Mouse (Mus musculus): ENCODE data around the gene Epdr1. TPM values are rescaled to one million over a fixed set of nuclear protein-coding genes. Genes with fewer than 3 reads are reported as not detected.

The Epdr1 gene
- polyA plus RNA-seq, 1 experiment from 2014 or later, result 20.7 TPM

GRCm38 (mm10) chr13:19630768-19631709 is 11.3 kb upstream of the Epdr1 start:
- Histone ChIP-seq H3K9me3 (ENCODE audit: control insufficient read depth, low read length) (no peaks in the 10 kb centered on the region), H3K4me2 (ENCODE audit: low read depth, low read length) (no peak overlapping the region), H3K27ac (ENCODE audit: low read depth, low read length) (no peak overlapping the region), H3K27me3 (ENCODE audit: control insufficient read depth, insufficient read depth, low read length) (no peaks in the 10 kb centered on the region), H3K9ac (replicated peaks; ENCODE audit: low read depth, low read length) (no peak overlapping the region), H3K4me3 (ENCODE audit: low read depth, low read length) (no peak overlapping the region), H3K36me3 (ENCODE audit: control insufficient read depth, insufficient read depth, low read length) (no peaks in the 10 kb centered on the region), H3K4me1 (ENCODE audit: control insufficient read depth, insufficient read depth, low read length) (no peaks in the 10 kb centered on the region)
- no peak for ATAC-seq (ENCODE audit: low read depth)
- WGBS, result 92% methylated on average over 5 of the region's 5 CpGs

DNA sequence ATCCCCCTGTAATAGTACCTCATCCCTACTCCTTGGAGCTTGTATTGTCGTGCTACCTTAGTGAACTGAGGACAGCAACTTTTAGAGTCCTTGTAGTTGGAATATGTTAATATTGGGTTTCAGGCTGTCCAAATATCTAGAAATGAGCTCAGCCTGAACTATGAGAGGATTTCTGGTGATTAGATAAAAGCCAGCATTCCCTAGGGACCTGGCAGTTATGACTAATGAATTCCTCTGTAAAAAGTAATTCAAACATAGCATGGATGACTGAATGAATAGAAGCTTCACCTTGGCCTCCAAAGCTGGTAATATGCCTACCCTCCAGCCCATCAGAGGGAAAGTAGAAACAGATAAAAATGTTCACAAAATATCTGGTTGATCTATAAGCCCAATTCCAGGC is 6.7 kb upstream of the Epdr1 start:
- Histone ChIP-seq H3K27me3 (ENCODE audit: control insufficient read depth, insufficient read depth, low read length) (peaks cover 3% of the 10 kb centered on the region; the same call in 1 of the 2 replicates), H3K9ac (replicated peaks; ENCODE audit: low read depth, low read length) (no peak overlapping the region), H3K27ac (ENCODE audit: low read depth, low read length) (no peak overlapping the region), H3K4me2 (ENCODE audit: low read depth, low read length) (no peak overlapping the region), H3K36me3 (ENCODE audit: control insufficient read depth, insufficient read depth, low read length) (no peaks in the 10 kb centered on the region), H3K4me3 (ENCODE audit: low read depth, low read length) (no peak overlapping the region), H3K9me3 (ENCODE audit: control insufficient read depth, low read length) (no peaks in the 10 kb centered on the region), H3K4me1 (ENCODE audit: control insufficient read depth, insufficient read depth, low read length) (0 out of 2 replicates have a peak, but pooled peaks cover 3% of the 10 kb centered on the region)
- ATAC-seq (ENCODE audit: low read depth), result no peak
- WGBS, result 76% methylated on average over 1 of the region's 1 CpGs

GRCm38 (mm10) chr13:19624632-19625320 is 5.0 kb upstream of the Epdr1 start:
- no peak for ATAC-seq (ENCODE audit: low read depth)
- Histone ChIP-seq H3K4me2 (ENCODE audit: low read depth, low read length) (no peak overlapping the region), H3K27me3 (ENCODE audit: control insufficient read depth, insufficient read depth, low read length) (peaks cover 3% of the 10 kb centered on the region; the same call in 1 of the 2 replicates), H3K36me3 (ENCODE audit: control insufficient read depth, insufficient read depth, low read length) (no peaks in the 10 kb centered on the region), H3K4me1 (ENCODE audit: control insufficient read depth, insufficient read depth, low read length) (0 out of 2 replicates have a peak, but pooled peaks cover 3% of the 10 kb centered on the region), H3K9ac (replicated peaks; ENCODE audit: low read depth, low read length) (no peak overlapping the region), H3K4me3 (ENCODE audit: low read depth, low read length) (no peak overlapping the region), H3K9me3 (ENCODE audit: control insufficient read depth, low read length) (no peaks in the 10 kb centered on the region), H3K27ac (ENCODE audit: low read depth, low read length) (no peak overlapping the region)
- 81% methylated on average over 11 of the region's 11 CpGs for WGBS

- H3K9me3 ChIP-seq (ENCODE audit: control insufficient read depth, low read length), result no peaks in the 10 kb centered on the region
- H3K4me3 ChIP-seq (ENCODE audit: low read depth, low read length), result peak overlapping the region; percentile 47
- peak overlapping the region; percentile 56 for H3K9ac ChIP-seq (replicated peaks; ENCODE audit: low read depth, low read length)
- peak overlapping the region; percentile 90 for H3K4me2 ChIP-seq (ENCODE audit: low read depth, low read length)
- ATAC-seq (ENCODE audit: low read depth), result peak; percentile 25
- no peak overlapping the region for H3K27ac ChIP-seq (ENCODE audit: low read depth, low read length)
- peaks cover 3% of the 10 kb centered on the region; the same call in 1 of the 2 replicates for H3K27me3 ChIP-seq (ENCODE audit: control insufficient read depth, insufficient read depth, low read length)
- WGBS, result 16% methylated on average over 30 of the region's 30 CpGs
- peaks cover 3% of the 10 kb centered on the region; the same call in 1 of the 2 replicates for H3K4me1 ChIP-seq (ENCODE audit: control insufficient read depth, insufficient read depth, low read length)
- H3K36me3 ChIP-seq (ENCODE audit: control insufficient read depth, insufficient read depth, low read length), result no peaks in the 10 kb centered on the region
These were observed 3.6 kb upstream of the Epdr1 start for GRCm38 (mm10) chr13:19623228-19623905.

DNA sequence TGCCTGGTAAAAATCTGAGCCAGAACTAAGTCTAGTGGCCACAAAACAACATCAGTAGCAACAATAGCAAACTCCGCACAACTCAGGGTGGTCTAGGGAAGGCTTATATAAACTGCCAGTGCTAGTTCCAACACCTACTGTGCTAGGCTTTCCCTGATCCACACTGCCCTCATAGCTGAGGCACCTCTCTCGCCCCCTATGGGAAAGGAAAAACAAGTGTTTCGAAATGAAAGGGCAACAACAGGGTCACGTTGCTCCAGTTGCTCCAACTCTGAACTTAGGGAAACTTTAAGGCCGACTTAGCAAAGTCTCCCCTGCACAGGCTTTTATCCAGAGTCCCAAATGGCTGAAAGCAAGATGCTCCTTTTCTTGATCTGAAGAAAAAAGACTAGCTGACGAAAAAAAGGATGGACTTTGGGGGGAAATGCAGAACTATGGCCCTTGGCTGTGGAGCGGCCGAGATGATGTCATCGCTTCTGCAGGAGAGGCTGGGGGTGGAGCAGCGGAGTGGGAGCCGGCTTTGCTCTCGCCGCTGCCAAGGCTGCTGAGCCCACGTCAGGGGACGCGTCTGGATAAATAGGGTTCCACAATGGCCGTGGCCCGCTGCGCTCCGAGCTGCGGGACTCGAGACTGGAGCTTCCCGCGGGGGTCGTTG is 3.0 kb upstream of the Epdr1 start, which contains the start of gene Sfrp4:
Sfrp4 (plus strand) TSS at position 532 of the 655 bp plus-strand sequence.
- Histone ChIP-seq H3K4me2 (ENCODE audit: low read depth, low read length) (peak within 1 kb of the TSS; percentile 90), H3K4me1 (ENCODE audit: control insufficient read depth, insufficient read depth, low read length) (peaks cover 9% of the 10 kb centered on the region; the same call in 1 of the 2 replicates), H3K9me3 (ENCODE audit: control insufficient read depth, low read length) (no peaks in the 10 kb centered on the region), H3K4me3 (ENCODE audit: low read depth, low read length) (peak within 1 kb of the TSS; percentile 47), H3K27ac (ENCODE audit: low read depth, low read length) (no peak within 1 kb of the TSS), H3K27me3 (ENCODE audit: control insufficient read depth, insufficient read depth, low read length) (peaks cover 3% of the 10 kb centered on the region; the same call in 1 of the 2 replicates), H3K9ac (replicated peaks; ENCODE audit: low read depth, low read length) (peak within 1 kb of the TSS; percentile 56), H3K36me3 (ENCODE audit: control insufficient read depth, insufficient read depth, low read length) (no peaks in the 10 kb centered on the region)
- peak; percentile 50; the same call in 1 of the 2 replicates for ATAC-seq (ENCODE audit: low read depth)
- 2% methylated on average over 25 of the region's 25 CpGs for WGBS

GRCm38 (mm10) chr13:19618841-19619215 is 899 bp downstream of the Epdr1 start:
- Histone ChIP-seq H3K4me3 (ENCODE audit: low read depth, low read length) (peak overlapping the region; percentile 92), H3K27me3 (ENCODE audit: control insufficient read depth, insufficient read depth, low read length) (0 out of 2 replicates have a peak, but pooled peaks cover 3% of the 10 kb centered on the region), H3K27ac (ENCODE audit: low read depth, low read length) (peak overlapping the region; percentile 85), H3K9ac (replicated peaks; ENCODE audit: low read depth, low read length) (peak overlapping the region; percentile 92), H3K4me2 (ENCODE audit: low read depth, low read length) (peak overlapping the region; percentile 87), H3K9me3 (ENCODE audit: control insufficient read depth, low read length) (no peaks in the 10 kb centered on the region), H3K36me3 (ENCODE audit: control insufficient read depth, insufficient read depth, low read length) (no peaks in the 10 kb centered on the region), H3K4me1 (ENCODE audit: control insufficient read depth, insufficient read depth, low read length) (peaks cover 9% of the 10 kb centered on the region; the same call in 1 of the 2 replicates)
- peak; percentile 49 for ATAC-seq (ENCODE audit: low read depth)
- 5% methylated on average over 5 of the region's 5 CpGs for WGBS

DNA sequence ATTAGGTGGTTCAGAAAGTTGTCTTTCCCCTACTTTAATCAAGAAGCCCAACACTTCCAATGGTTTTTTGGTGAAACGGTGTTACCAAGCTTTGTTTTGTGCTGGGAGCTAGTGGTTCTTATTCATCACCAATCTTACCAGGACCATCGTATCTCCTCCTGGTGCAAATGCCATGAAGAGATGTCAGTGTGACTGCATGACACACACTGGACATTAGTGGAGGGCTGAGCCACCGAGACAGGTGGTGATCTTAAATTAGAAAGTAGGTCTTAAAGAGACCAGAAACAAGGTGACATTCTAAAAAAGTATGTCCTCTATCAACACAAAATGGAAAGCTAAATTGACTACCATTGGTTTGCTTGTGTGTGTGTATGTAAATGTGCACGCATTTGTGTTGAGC is 1.6 kb downstream of the Epdr1 start:
- no peak overlapping the region for H3K27ac ChIP-seq (ENCODE audit: low read depth, low read length)
- H3K4me1 ChIP-seq (ENCODE audit: control insufficient read depth, insufficient read depth, low read length), result peaks cover 6% of the 10 kb centered on the region; the same call in 1 of the 2 replicates
- no peak overlapping the region for H3K9ac ChIP-seq (replicated peaks; ENCODE audit: low read depth, low read length)
- H3K4me3 ChIP-seq (ENCODE audit: low read depth, low read length), result peak overlapping the region; percentile 92
- H3K36me3 ChIP-seq (ENCODE audit: control insufficient read depth, insufficient read depth, low read length), result no peaks in the 10 kb centered on the region
- H3K9me3 ChIP-seq (ENCODE audit: control insufficient read depth, low read length), result no peaks in the 10 kb centered on the region
- no peak for ATAC-seq (ENCODE audit: low read depth)
- no peaks in the 10 kb centered on the region for H3K27me3 ChIP-seq (ENCODE audit: control insufficient read depth, insufficient read depth, low read length)
- peak overlapping the region; percentile 87; the same call in 1 of the 2 replicates for H3K4me2 ChIP-seq (ENCODE audit: low read depth, low read length)
- WGBS, result 90% methylated on average over 4 of the region's 4 CpGs

GRCm38 (mm10) chr13:19614311-19614710 is 5.4 kb downstream of the Epdr1 start:
- Histone ChIP-seq H3K4me3 (ENCODE audit: low read depth, low read length) (no peak overlapping the region), H3K9me3 (ENCODE audit: control insufficient read depth, low read length) (no peaks in the 10 kb centered on the region), H3K4me2 (ENCODE audit: low read depth, low read length) (no peak overlapping the region), H3K4me1 (ENCODE audit: control insufficient read depth, insufficient read depth, low read length) (peaks cover 6% of the 10 kb centered on the region; the same call in 1 of the 2 replicates), H3K9ac (replicated peaks; ENCODE audit: low read depth, low read length) (no peak overlapping the region), H3K27ac (ENCODE audit: low read depth, low read length) (no peak overlapping the region), H3K36me3 (ENCODE audit: control insufficient read depth, insufficient read depth, low read length) (no peaks in the 10 kb centered on the region), H3K27me3 (ENCODE audit: control insufficient read depth, insufficient read depth, low read length) (no peaks in the 10 kb centered on the region)
- ATAC-seq (ENCODE audit: low read depth), result no peak
- WGBS, result 91% methylated on average over 1 of the region's 1 CpGs

All from neural tube, embryonic 14.5 days (tissue).